Mouse (Mus musculus): ENCODE data around the gene Olfr69. TPM values are rescaled to one million over a fixed set of nuclear protein-coding genes. Genes with fewer than 3 reads are reported as not detected.
"Not testable (repeated sequence)": the region's sequence is repeated elsewhere in the genome, so short reads cannot be mapped to it uniquely, and the experiment has no call there.

The Olfr69 gene
- polyA plus RNA-seq, 1 experiment from 2014 or later = not detected

- ATAC-seq (no peak), DNase-seq (ENCODE audit: low spot score) (no peak)
- WGBS = 74% methylated on average over 5 of the region's 5 CpGs
- Histone ChIP-seq H3K36me3 (ENCODE audit: control insufficient read depth, insufficient read depth, low read length) (no peaks in the 10 kb centered on the region), H3K27ac (ENCODE audit: low read depth, low read length) (no peak overlapping the region), H3K4me1 (ENCODE audit: control insufficient read depth, insufficient read depth, low read length) (no peaks in the 10 kb centered on the region), H3K4me2 (ENCODE audit: low read length) (no peak overlapping the region), H3K9me3 (replicated peaks; ENCODE audit: control insufficient read depth, low read length) (no peaks in the 10 kb centered on the region), H3K27me3 (replicated peaks; ENCODE audit: control insufficient read depth, insufficient read depth, low read length) (no peaks in the 10 kb centered on the region), H3K9ac (ENCODE audit: low read length) (no peak overlapping the region), H3K4me3 (ENCODE audit: low read depth, low read length) (no peak overlapping the region)
Observed at GRCm38 (mm10) chr7:103808971-103809800, 37.8 kb upstream of the Olfr69 start.

DNA sequence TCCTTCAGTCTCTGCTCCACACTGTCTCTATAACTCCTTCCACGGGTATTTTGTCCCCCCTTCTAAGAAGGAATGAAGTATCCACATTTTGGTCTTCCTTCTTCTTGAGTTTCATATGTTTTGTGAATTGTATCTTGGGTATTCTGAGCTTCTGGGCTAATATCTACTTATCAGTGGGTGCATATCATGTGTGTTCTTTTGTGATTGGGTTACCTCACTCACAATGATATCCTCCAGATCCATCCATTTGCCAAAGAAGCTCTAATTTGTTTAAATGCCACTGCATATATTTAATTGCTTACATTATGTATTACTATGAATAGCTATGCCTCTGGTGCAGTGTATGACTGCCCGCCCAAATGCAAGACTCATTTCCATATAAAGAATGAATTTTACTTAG, 36.7 kb upstream of the Olfr69 start:
- not testable (repeated sequence) for H3K27ac ChIP-seq (ENCODE audit: low read depth, low read length); H3K36me3 ChIP-seq (ENCODE audit: control insufficient read depth, insufficient read depth, low read length); ATAC-seq; H3K4me2 ChIP-seq (ENCODE audit: low read length); H3K4me1 ChIP-seq (ENCODE audit: control insufficient read depth, insufficient read depth, low read length); H3K27me3 ChIP-seq (replicated peaks; ENCODE audit: control insufficient read depth, insufficient read depth, low read length); H3K4me3 ChIP-seq (ENCODE audit: low read depth, low read length); H3K9me3 ChIP-seq (replicated peaks; ENCODE audit: control insufficient read depth, low read length); H3K9ac ChIP-seq (ENCODE audit: low read length); DNase-seq (ENCODE audit: low spot score)
- 64% methylated on average over 2 of the region's 2 CpGs for WGBS

DNA sequence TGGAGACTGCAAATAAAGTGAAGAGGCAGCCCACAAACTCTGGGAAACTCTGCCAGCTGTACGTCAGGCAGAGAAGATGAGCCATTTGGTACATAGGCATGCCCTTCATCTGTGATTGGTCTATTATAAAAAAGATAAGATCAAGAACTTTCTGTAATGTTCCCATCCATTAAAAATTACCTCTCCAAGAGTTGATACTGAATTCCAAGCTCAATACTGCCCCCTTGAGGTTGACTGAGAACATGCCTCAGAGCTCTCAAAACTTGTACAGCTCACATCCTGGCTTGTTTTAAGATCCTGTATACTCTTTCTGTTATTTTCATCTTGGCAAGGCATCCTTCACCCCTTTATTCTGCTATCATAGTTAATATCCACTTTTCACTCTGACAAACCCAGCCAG, 35.5 kb upstream of the Olfr69 start:
- Histone ChIP-seq H3K36me3 (ENCODE audit: control insufficient read depth, insufficient read depth, low read length) (no peaks in the 10 kb centered on the region), H3K9me3 (replicated peaks; ENCODE audit: control insufficient read depth, low read length) (no peaks in the 10 kb centered on the region), H3K9ac (ENCODE audit: low read length) (no peak overlapping the region), H3K4me2 (ENCODE audit: low read length) (no peak overlapping the region), H3K27ac (ENCODE audit: low read depth, low read length) (no peak overlapping the region), H3K27me3 (replicated peaks; ENCODE audit: control insufficient read depth, insufficient read depth, low read length) (no peaks in the 10 kb centered on the region), H3K4me1 (ENCODE audit: control insufficient read depth, insufficient read depth, low read length) (no peaks in the 10 kb centered on the region), H3K4me3 (ENCODE audit: low read depth, low read length) (no peak overlapping the region)
- ATAC-seq (no peak), DNase-seq (ENCODE audit: low spot score) (peak; percentile 63)
- WGBS = 62% methylated on average over 1 of the region's 1 CpGs

DNA sequence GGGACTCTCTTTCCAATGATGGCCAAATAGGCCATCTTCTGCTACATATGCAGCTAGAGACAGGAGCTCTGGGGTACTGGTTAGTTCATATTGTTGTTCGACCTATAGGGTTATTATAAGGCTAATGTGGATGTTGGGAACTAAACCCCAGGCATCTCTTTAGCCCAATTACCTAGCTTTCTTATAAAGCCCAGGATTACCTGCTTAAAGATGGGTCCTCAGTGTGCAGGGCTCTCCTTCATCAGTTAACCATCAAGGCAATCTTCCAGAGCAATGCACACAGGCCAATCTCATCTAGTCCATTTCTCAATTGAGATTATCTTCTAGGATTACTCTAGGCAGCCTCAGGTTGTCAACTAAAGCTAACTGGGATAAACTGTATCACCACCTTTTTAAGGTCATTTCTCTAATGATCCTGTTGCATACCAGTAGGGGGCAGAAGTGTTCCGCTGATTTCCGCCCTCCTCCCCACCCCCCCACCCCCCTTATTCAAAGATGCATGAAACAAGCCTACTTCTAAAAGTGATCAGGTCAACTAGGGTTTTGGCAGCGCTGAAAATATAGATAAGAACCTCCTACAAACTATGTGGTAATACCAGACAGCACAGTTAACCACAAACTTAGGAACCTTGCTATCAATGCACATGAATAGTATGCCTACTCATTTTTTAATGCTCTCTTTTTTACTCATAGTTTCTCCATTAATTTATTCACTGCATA, 21.4 kb upstream of the Olfr69 start:
- no peaks in the 10 kb centered on the region for H3K27me3 ChIP-seq (replicated peaks; ENCODE audit: control insufficient read depth, insufficient read depth, low read length)

DNA sequence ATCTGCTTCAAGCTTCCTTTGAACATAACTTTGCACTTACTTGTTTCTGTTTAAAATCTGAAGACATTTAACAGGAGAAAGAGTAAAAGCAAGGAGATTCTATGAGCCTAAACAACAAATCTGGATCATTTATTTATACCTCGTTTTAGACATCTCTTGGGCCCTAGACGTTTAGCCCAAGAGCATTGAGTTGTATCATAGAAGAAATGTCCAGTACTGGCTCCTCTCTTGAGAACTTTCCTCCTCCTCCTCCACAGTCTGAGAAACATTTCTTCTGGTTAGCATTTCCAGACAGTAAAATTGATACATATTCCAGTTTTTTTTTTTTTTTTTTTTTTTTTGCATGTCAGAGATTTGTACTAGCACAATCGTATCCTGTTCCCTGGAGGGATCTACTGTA, 20.3 kb upstream of the Olfr69 start, which contains the start of gene Olfr67:
Olfr67 (minus strand) TSS at position 101 of the 400 bp plus-strand sequence.
- no peaks in the 10 kb centered on the region for H3K36me3 ChIP-seq (ENCODE audit: control insufficient read depth, insufficient read depth, low read length)
- no peaks in the 10 kb centered on the region for H3K27me3 ChIP-seq (replicated peaks; ENCODE audit: control insufficient read depth, insufficient read depth, low read length)
- H3K27ac ChIP-seq (ENCODE audit: low read depth, low read length) = no peak within 1 kb of the TSS
- H3K4me1 ChIP-seq (ENCODE audit: control insufficient read depth, insufficient read depth, low read length) = no peaks in the 10 kb centered on the region
- no peaks in the 10 kb centered on the region for H3K9me3 ChIP-seq (replicated peaks; ENCODE audit: control insufficient read depth, low read length)
- no peak within 1 kb of the TSS for H3K4me2 ChIP-seq (ENCODE audit: low read length)
- no peak within 1 kb of the TSS for H3K4me3 ChIP-seq (ENCODE audit: low read depth, low read length)
- no peak for ATAC-seq
- 74% methylated on average over 3 of the region's 3 CpGs for WGBS
- DNase-seq (ENCODE audit: low spot score) = no peak
- H3K9ac ChIP-seq (ENCODE audit: low read length) = no peak within 1 kb of the TSS

More for the DNA sequence above, 21.4 kb upstream of the Olfr69 start:
- ATAC-seq = no peak
- H3K4me1 ChIP-seq (ENCODE audit: control insufficient read depth, insufficient read depth, low read length) = no peaks in the 10 kb centered on the region
- no peaks in the 10 kb centered on the region for H3K36me3 ChIP-seq (ENCODE audit: control insufficient read depth, insufficient read depth, low read length)
- no peak overlapping the region for H3K27ac ChIP-seq (ENCODE audit: low read depth, low read length)
- H3K4me3 ChIP-seq (ENCODE audit: low read depth, low read length) = no peak overlapping the region
- H3K4me2 ChIP-seq (ENCODE audit: low read length) = no peak overlapping the region
- DNase-seq (ENCODE audit: low spot score) = no peak
- no peaks in the 10 kb centered on the region for H3K9me3 ChIP-seq (replicated peaks; ENCODE audit: control insufficient read depth, low read length)
- no peak overlapping the region for H3K9ac ChIP-seq (ENCODE audit: low read length)
- WGBS = 29% methylated on average over 4 of the region's 4 CpGs

DNA sequence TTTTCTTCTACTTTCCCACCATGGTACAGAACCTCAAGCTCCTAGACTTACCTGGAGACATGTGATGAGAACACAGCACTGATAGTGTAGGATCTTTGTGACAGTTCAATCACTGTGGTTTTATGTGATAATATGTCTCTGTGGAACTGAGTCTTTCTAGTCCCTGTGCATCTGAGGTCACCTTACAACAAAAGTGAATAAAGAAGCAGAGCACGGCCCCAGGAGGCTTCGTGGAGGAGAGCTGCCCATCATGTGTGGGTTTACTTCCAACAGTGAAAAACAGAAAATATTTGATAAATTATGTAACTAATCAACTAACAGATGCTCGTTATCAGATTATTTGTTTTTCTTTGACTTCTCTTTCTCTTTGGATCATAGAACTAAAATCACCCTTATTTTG, 8.2 kb upstream of the Olfr69 start, which contains the start of gene Olfr68:
Olfr68 (minus strand) TSS at position 101 of the 400 bp plus-strand sequence.
- no peak within 1 kb of the TSS for H3K27ac ChIP-seq (ENCODE audit: low read depth, low read length)
- no peak within 1 kb of the TSS for H3K4me3 ChIP-seq (ENCODE audit: low read depth, low read length)
- H3K9ac ChIP-seq (ENCODE audit: low read length) = no peak within 1 kb of the TSS
- no peaks in the 10 kb centered on the region for H3K4me1 ChIP-seq (ENCODE audit: control insufficient read depth, insufficient read depth, low read length)
- no peak for DNase-seq (ENCODE audit: low spot score)
- no peaks in the 10 kb centered on the region for H3K36me3 ChIP-seq (ENCODE audit: control insufficient read depth, insufficient read depth, low read length)
- H3K4me2 ChIP-seq (ENCODE audit: low read length) = no peak within 1 kb of the TSS
- no peaks in the 10 kb centered on the region for H3K9me3 ChIP-seq (replicated peaks; ENCODE audit: control insufficient read depth, low read length)
- no peaks in the 10 kb centered on the region for H3K27me3 ChIP-seq (replicated peaks; ENCODE audit: control insufficient read depth, insufficient read depth, low read length)
- no peak for ATAC-seq
- 72% methylated on average over 3 of the region's 3 CpGs for WGBS

- 88% methylated on average over 3 of the region's 4 CpGs for WGBS
- not testable (repeated sequence) for ATAC-seq; H3K4me1 ChIP-seq (ENCODE audit: control insufficient read depth, insufficient read depth, low read length); H3K4me3 ChIP-seq (ENCODE audit: low read depth, low read length); H3K9ac ChIP-seq (ENCODE audit: low read length); H3K27me3 ChIP-seq (replicated peaks; ENCODE audit: control insufficient read depth, insufficient read depth, low read length); H3K4me2 ChIP-seq (ENCODE audit: low read length); DNase-seq (ENCODE audit: low spot score); H3K36me3 ChIP-seq (ENCODE audit: control insufficient read depth, insufficient read depth, low read length); H3K9me3 ChIP-seq (replicated peaks; ENCODE audit: control insufficient read depth, low read length); H3K27ac ChIP-seq (ENCODE audit: low read depth, low read length)
Observed at GRCm38 (mm10) chr7:103777652-103778051, 6.3 kb upstream of the Olfr69 start.

GRCm38 (mm10) chr7:103767687-103768086, 3.7 kb downstream of the Olfr69 start:
- H3K4me1 ChIP-seq (ENCODE audit: control insufficient read depth, insufficient read depth, low read length); H3K4me3 ChIP-seq (ENCODE audit: low read depth, low read length); H3K4me2 ChIP-seq (ENCODE audit: low read length); H3K9me3 ChIP-seq (replicated peaks; ENCODE audit: control insufficient read depth, low read length); H3K36me3 ChIP-seq (ENCODE audit: control insufficient read depth, insufficient read depth, low read length); DNase-seq (ENCODE audit: low spot score); H3K9ac ChIP-seq (ENCODE audit: low read length); H3K27ac ChIP-seq (ENCODE audit: low read depth, low read length); H3K27me3 ChIP-seq (replicated peaks; ENCODE audit: control insufficient read depth, insufficient read depth, low read length); ATAC-seq: not testable (repeated sequence)
- WGBS = 97% methylated on average over 6 of the region's 6 CpGs

GRCm38 (mm10) chr7:103762212-103762611, 9.2 kb downstream of the Olfr69 start:
- WGBS = 86% methylated on average over 6 of the region's 6 CpGs
- not testable (repeated sequence) for H3K9me3 ChIP-seq (replicated peaks; ENCODE audit: control insufficient read depth, low read length); H3K4me2 ChIP-seq (ENCODE audit: low read length); H3K36me3 ChIP-seq (ENCODE audit: control insufficient read depth, insufficient read depth, low read length); H3K4me1 ChIP-seq (ENCODE audit: control insufficient read depth, insufficient read depth, low read length); DNase-seq (ENCODE audit: low spot score); H3K27ac ChIP-seq (ENCODE audit: low read depth, low read length); H3K27me3 ChIP-seq (replicated peaks; ENCODE audit: control insufficient read depth, insufficient read depth, low read length); H3K9ac ChIP-seq (ENCODE audit: low read length); H3K4me3 ChIP-seq (ENCODE audit: low read depth, low read length); ATAC-seq
